Mouse (Mus musculus) heart, postnatal 36 days (tissue): ENCODE data around the gene Hdac9. TPM values are rescaled to one million over a fixed set of nuclear protein-coding genes. Genes with fewer than 3 reads are reported as not detected.

Source experiments
- total RNA-seq, 2 experiments: library from RNA; stranded (reverse); gene quantifications; 2 replicates each; pipeline ENCODE4 v1.2.3; 2021

Gene Hdac9
- total RNA-seq, 2 experiments from 2014 or later = 18.2 to 22.4 TPM

Other genes starting within 250 kb of the Hdac9 start
- gene Prps1l1, start 67.7 kb upstream of the Hdac9 start, total RNA-seq = not detected
- gene Snx13, start 130.1 kb upstream of the Hdac9 start, total RNA-seq = 10 to 100 TPM; 65.7 to 67.8 TPM